Mouse (Mus musculus): ENCODE measurements around the gene Lrrc61. TPM values are rescaled to one million over a fixed set of nuclear protein-coding genes. Genes with fewer than 3 reads are reported as not detected.

The Lrrc61 gene
- polyA plus RNA-seq, 1 experiment from 2014 or later, result 20.8 TPM

- Histone ChIP-seq H3K36me3 (peaks cover 34% of the 10 kb centered on the region), H3K9ac (peak within 1 kb of the TSS; percentile 92), H3K27me3 (no peaks in the 10 kb centered on the region), H3K4me1 (replicated peaks) (peaks cover 38% of the 10 kb centered on the region), H3K4me2 (peak within 1 kb of the TSS; percentile 89), H3K4me3 (peak within 1 kb of the TSS; percentile 70), H3K9me3 (no peaks in the 10 kb centered on the region), H3K27ac (peak within 1 kb of the TSS; percentile 88)
- peak; percentile 95 for ATAC-seq (ENCODE audit: low FRiP score)
- 3% methylated on average over 38 of the region's 38 CpGs for WGBS
These were observed 17.3 kb upstream of the Lrrc61 start, which contains the start of gene Atp6v0e2 for GRCm38 (mm10) chr6:48537105-48537954. TSS of gene Atp6v0e2 (plus strand) at chr6:48537615.

- no peak overlapping the region for H3K27ac ChIP-seq
- peak overlapping the region; percentile 70 for H3K4me3 ChIP-seq
These were observed 15.5 kb upstream of the Lrrc61 start for GRCm38 (mm10) chr6:48538841-48539737.

GRCm38 (mm10) chr6:48539860-48540259 lies 14.7 kb upstream of the Lrrc61 start:
- Histone ChIP-seq H3K27ac (no peak overlapping the region), H3K4me2 (no peak overlapping the region), H3K9me3 (no peaks in the 10 kb centered on the region), H3K27me3 (no peaks in the 10 kb centered on the region), H3K4me3 (no peak overlapping the region), H3K36me3 (peaks cover 33% of the 10 kb centered on the region), H3K4me1 (replicated peaks) (peaks cover 38% of the 10 kb centered on the region), H3K9ac (peak overlapping the region; percentile 19; the same call in 1 of the 2 replicates)
- 74% methylated on average over 5 of the region's 5 CpGs for WGBS
- no peak for ATAC-seq (ENCODE audit: low FRiP score)

More at GRCm38 (mm10) chr6:48538841-48539737, 15.5 kb upstream of the Lrrc61 start:
- H3K4me2 ChIP-seq, result peak overlapping the region; percentile 89
- H3K9ac ChIP-seq, result peak overlapping the region; percentile 92
- no peak for ATAC-seq (ENCODE audit: low FRiP score)
- 73% methylated on average over 4 of the region's 5 CpGs for WGBS
- H3K27me3 ChIP-seq, result no peaks in the 10 kb centered on the region
- H3K9me3 ChIP-seq, result no peaks in the 10 kb centered on the region
- peaks cover 33% of the 10 kb centered on the region for H3K36me3 ChIP-seq
- H3K4me1 ChIP-seq (replicated peaks), result peaks cover 38% of the 10 kb centered on the region

- Histone ChIP-seq H3K36me3 (peaks cover 33% of the 10 kb centered on the region), H3K27me3 (no peaks in the 10 kb centered on the region), H3K9me3 (no peaks in the 10 kb centered on the region), H3K4me2 (no peak overlapping the region), H3K9ac (peak overlapping the region; percentile 29; the same call in 1 of the 2 replicates), H3K4me1 (replicated peaks) (peaks cover 38% of the 10 kb centered on the region), H3K27ac (no peak overlapping the region), H3K4me3 (no peak overlapping the region)
- WGBS, result 73% methylated on average over 3 of the region's 3 CpGs
- no peak for ATAC-seq (ENCODE audit: low FRiP score)
These were observed 13.9 kb upstream of the Lrrc61 start for GRCm38 (mm10) chr6:48540721-48541120.

GRCm38 (mm10) chr6:48541560-48542450 lies 12.8 kb upstream of the Lrrc61 start:
- H3K4me3 ChIP-seq, result no peak overlapping the region
- H3K36me3 ChIP-seq, result peaks cover 33% of the 10 kb centered on the region
- ATAC-seq (ENCODE audit: low FRiP score), result no peak
- H3K27me3 ChIP-seq, result no peaks in the 10 kb centered on the region
- no peak overlapping the region for H3K9ac ChIP-seq
- peaks cover 30% of the 10 kb centered on the region for H3K4me1 ChIP-seq (replicated peaks)
- no peak overlapping the region for H3K4me2 ChIP-seq
- 60% methylated on average over 7 of the region's 7 CpGs for WGBS
- no peaks in the 10 kb centered on the region for H3K9me3 ChIP-seq
- no peak overlapping the region for H3K27ac ChIP-seq

GRCm38 (mm10) chr6:48542631-48543030 lies 12.0 kb upstream of the Lrrc61 start:
- Histone ChIP-seq H3K36me3 (peaks cover 33% of the 10 kb centered on the region), H3K9me3 (no peaks in the 10 kb centered on the region), H3K4me2 (no peak overlapping the region), H3K4me3 (no peak overlapping the region), H3K27ac (no peak overlapping the region), H3K9ac (no peak overlapping the region), H3K27me3 (no peaks in the 10 kb centered on the region), H3K4me1 (replicated peaks) (peaks cover 25% of the 10 kb centered on the region)
- no peak for ATAC-seq (ENCODE audit: low FRiP score)
- 91% methylated on average over 3 of the region's 3 CpGs for WGBS

- Histone ChIP-seq H3K27me3 (no peaks in the 10 kb centered on the region), H3K4me2 (no peak overlapping the region), H3K4me3 (no peak overlapping the region), H3K27ac (no peak overlapping the region), H3K9me3 (no peaks in the 10 kb centered on the region), H3K4me1 (replicated peaks) (peaks cover 5% of the 10 kb centered on the region; the same call in 1 of the 2 replicates), H3K36me3 (peaks cover 28% of the 10 kb centered on the region), H3K9ac (no peak overlapping the region)
- WGBS, result 84% methylated on average over 5 of the region's 5 CpGs
- no peak for ATAC-seq (ENCODE audit: low FRiP score)
These were observed 9.3 kb upstream of the Lrrc61 start for GRCm38 (mm10) chr6:48545251-48545650.

GRCm38 (mm10) chr6:48546271-48546670 lies 8.3 kb upstream of the Lrrc61 start:
- H3K4me2 ChIP-seq, result no peak overlapping the region
- H3K4me1 ChIP-seq (replicated peaks), result peaks cover under 1% of the 10 kb centered on the region; the same call in 1 of the 2 replicates
- 55% methylated on average over 1 of the region's 1 CpGs for WGBS
- H3K9ac ChIP-seq, result no peak overlapping the region
- H3K27ac ChIP-seq, result no peak overlapping the region
- ATAC-seq (ENCODE audit: low FRiP score), result no peak
- peaks cover under 1% of the 10 kb centered on the region; the same call in 1 of the 2 replicates for H3K27me3 ChIP-seq
- H3K4me3 ChIP-seq, result no peak overlapping the region
- peaks cover 17% of the 10 kb centered on the region for H3K36me3 ChIP-seq
- no peaks in the 10 kb centered on the region for H3K9me3 ChIP-seq

- Histone ChIP-seq H3K36me3 (peaks cover 12% of the 10 kb centered on the region), H3K27me3 (peaks cover 4% of the 10 kb centered on the region; the same call in 1 of the 2 replicates), H3K9me3 (no peaks in the 10 kb centered on the region), H3K4me1 (replicated peaks) (no peaks in the 10 kb centered on the region; the same call in 1 of the 2 replicates), H3K4me2 (no peak overlapping the region), H3K27ac (no peak overlapping the region), H3K4me3 (no peak overlapping the region), H3K9ac (no peak overlapping the region)
- ATAC-seq (ENCODE audit: low FRiP score), result no peak
- 79% methylated on average over 4 of the region's 4 CpGs for WGBS
These were observed 7.7 kb upstream of the Lrrc61 start for GRCm38 (mm10) chr6:48546858-48547257.

- Histone ChIP-seq H3K36me3 (no peaks in the 10 kb centered on the region), H3K27me3 (peaks cover 4% of the 10 kb centered on the region; the same call in 1 of the 2 replicates), H3K9ac (no peak overlapping the region), H3K9me3 (no peaks in the 10 kb centered on the region), H3K27ac (no peak overlapping the region), H3K4me2 (no peak overlapping the region), H3K4me3 (no peak overlapping the region), H3K4me1 (replicated peaks) (no peaks in the 10 kb centered on the region)
- no peak for ATAC-seq (ENCODE audit: low FRiP score)
- WGBS, result 89% methylated on average over 6 of the region's 6 CpGs
These were observed 6.3 kb upstream of the Lrrc61 start for GRCm38 (mm10) chr6:48548314-48548713.

GRCm38 (mm10) chr6:48552918-48553317 lies 1.7 kb upstream of the Lrrc61 start:
- H3K9me3 ChIP-seq, result no peaks in the 10 kb centered on the region
- H3K9ac ChIP-seq, result no peak overlapping the region
- peaks cover 14% of the 10 kb centered on the region for H3K36me3 ChIP-seq
- no peak overlapping the region for H3K4me2 ChIP-seq
- peaks cover 20% of the 10 kb centered on the region for H3K4me1 ChIP-seq (replicated peaks)
- H3K4me3 ChIP-seq, result no peak overlapping the region
- ATAC-seq (ENCODE audit: low FRiP score), result no peak
- WGBS, result 65% methylated on average over 4 of the region's 4 CpGs
- H3K27ac ChIP-seq, result no peak overlapping the region; the same call in 1 of the 2 replicates
- peaks cover 4% of the 10 kb centered on the region; the same call in 1 of the 2 replicates for H3K27me3 ChIP-seq

Data from hindbrain, embryonic 13.5 days (tissue).